Mouse (Mus musculus): Measurements from ENCODE around the gene Prkag2. TPM values are rescaled to one million over a fixed set of nuclear protein-coding genes. Genes with fewer than 3 reads are reported as not detected.

Prkag2 gene
- polyA plus RNA-seq, 1 experiment from 2014 or later, result 4.8 TPM

DNA sequence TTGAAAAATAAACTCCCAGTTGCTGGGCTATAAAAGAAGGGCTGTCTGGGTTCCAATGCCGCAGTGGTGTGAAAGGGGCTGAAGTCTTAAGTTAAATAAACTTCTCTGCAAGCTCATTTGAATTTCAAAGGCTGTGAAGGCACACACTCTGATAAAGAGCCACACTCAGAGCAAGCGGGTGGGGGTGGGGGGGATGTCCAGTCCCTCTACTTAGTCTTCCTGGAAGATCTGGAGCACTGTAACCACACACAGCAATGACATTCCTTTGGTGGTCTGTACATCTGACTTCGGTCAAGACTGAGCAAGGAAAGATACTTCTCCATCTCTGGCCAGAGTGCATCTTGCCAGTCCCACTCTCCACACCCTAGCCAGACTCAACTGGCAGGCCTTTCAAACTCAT, 91.5 kb downstream of the Prkag2 start:
- no peak overlapping the region for H3K9ac ChIP-seq (ENCODE audit: low read depth, low read length)
- 45% methylated on average over 3 of the region's 3 CpGs for WGBS (ENCODE audit: insufficient replicate concordance)
- no peak for ATAC-seq (ENCODE audit: low read depth)
- H3K27ac ChIP-seq (ENCODE audit: low read length), result no peak overlapping the region
- H3K9me3 ChIP-seq (replicated peaks; ENCODE audit: control insufficient read depth, low read length), result no peaks in the 10 kb centered on the region
- no peaks in the 10 kb centered on the region for H3K27me3 ChIP-seq (ENCODE audit: control insufficient read depth, insufficient read depth, low read depth, low read length)
- no peaks in the 10 kb centered on the region for H3K36me3 ChIP-seq (ENCODE audit: control insufficient read depth, insufficient read depth)
- no peak overlapping the region for H3K4me3 ChIP-seq (ENCODE audit: low read depth, low read length)
- H3K4me2 ChIP-seq (ENCODE audit: low read depth, low read length), result no peak overlapping the region
- peaks cover 12% of the 10 kb centered on the region for H3K4me1 ChIP-seq (ENCODE audit: control insufficient read depth, low read depth, low read length)

DNA sequence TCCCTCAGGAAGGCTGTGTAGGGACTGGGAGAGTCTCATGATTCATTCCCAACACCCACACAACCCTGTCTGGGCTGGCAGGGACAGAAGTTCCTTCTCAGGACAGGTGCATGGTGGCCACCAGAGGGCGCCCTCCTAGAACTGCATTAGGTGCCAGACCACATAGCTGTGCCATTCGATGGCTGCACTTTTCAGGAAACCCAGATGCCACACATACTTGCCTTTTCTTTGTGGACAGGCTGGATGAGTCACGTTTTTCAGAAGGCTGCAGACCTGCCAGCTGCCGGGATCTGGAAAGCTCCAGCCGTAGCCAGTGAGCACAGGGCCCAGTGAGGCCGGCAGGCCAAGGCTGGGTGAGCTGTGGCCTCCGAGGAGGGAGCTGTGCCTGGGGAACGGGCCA, 93.6 kb downstream of the Prkag2 start:
- Histone ChIP-seq H3K27ac (ENCODE audit: low read length) (no peak overlapping the region), H3K9me3 (replicated peaks; ENCODE audit: control insufficient read depth, low read length) (no peaks in the 10 kb centered on the region), H3K4me3 (ENCODE audit: low read depth, low read length) (no peak overlapping the region), H3K4me1 (ENCODE audit: control insufficient read depth, low read depth, low read length) (peaks cover 15% of the 10 kb centered on the region), H3K36me3 (ENCODE audit: control insufficient read depth, insufficient read depth) (no peaks in the 10 kb centered on the region), H3K9ac (ENCODE audit: low read depth, low read length) (no peak overlapping the region), H3K4me2 (ENCODE audit: low read depth, low read length) (no peak overlapping the region), H3K27me3 (ENCODE audit: control insufficient read depth, insufficient read depth, low read depth, low read length) (no peaks in the 10 kb centered on the region)
- peak; percentile 14; the same call in 1 of the 2 replicates for ATAC-seq (ENCODE audit: low read depth)
- WGBS (ENCODE audit: insufficient replicate concordance), result 30% methylated on average over 8 of the region's 8 CpGs

- Histone ChIP-seq H3K4me3 (ENCODE audit: low read depth, low read length) (no peak overlapping the region), H3K4me1 (ENCODE audit: control insufficient read depth, low read depth, low read length) (peaks cover 14% of the 10 kb centered on the region), H3K9ac (ENCODE audit: low read depth, low read length) (no peak overlapping the region), H3K27ac (ENCODE audit: low read length) (no peak overlapping the region), H3K4me2 (ENCODE audit: low read depth, low read length) (no peak overlapping the region), H3K27me3 (ENCODE audit: control insufficient read depth, insufficient read depth, low read depth, low read length) (no peaks in the 10 kb centered on the region), H3K36me3 (ENCODE audit: control insufficient read depth, insufficient read depth) (no peaks in the 10 kb centered on the region), H3K9me3 (replicated peaks; ENCODE audit: control insufficient read depth, low read length) (no peaks in the 10 kb centered on the region)
- ATAC-seq (ENCODE audit: low read depth), result peak; percentile 23
- 11% methylated on average over 6 of the region's 6 CpGs for WGBS (ENCODE audit: insufficient replicate concordance)
Observed at GRCm38 (mm10) chr5:25005532-25006129, 94.8 kb downstream of the Prkag2 start.

DNA sequence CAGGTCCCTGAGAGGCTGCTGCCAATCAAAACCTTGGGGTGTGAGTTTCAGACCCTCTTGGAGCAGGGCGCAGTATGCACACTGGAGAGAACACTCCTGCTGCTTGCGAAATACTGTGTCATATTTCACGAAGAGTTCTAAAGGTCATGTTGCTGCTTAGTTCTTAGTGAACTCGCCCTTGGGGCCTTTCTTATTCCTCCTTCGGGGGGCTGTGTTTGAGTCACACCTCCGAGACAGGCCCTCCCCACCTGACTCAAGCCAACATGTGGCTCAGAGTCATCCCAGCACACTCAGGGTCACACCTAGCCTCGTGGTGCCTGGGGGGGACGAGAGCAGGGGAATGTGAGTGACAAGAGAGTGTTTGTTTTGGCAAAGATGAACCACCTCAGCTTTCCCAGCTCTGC, 99.0 kb downstream of the Prkag2 start:
- Histone ChIP-seq H3K4me3 (ENCODE audit: low read depth, low read length) (no peak overlapping the region), H3K36me3 (ENCODE audit: control insufficient read depth, insufficient read depth) (no peaks in the 10 kb centered on the region), H3K9ac (ENCODE audit: low read depth, low read length) (no peak overlapping the region), H3K9me3 (replicated peaks; ENCODE audit: control insufficient read depth, low read length) (no peaks in the 10 kb centered on the region), H3K27me3 (ENCODE audit: control insufficient read depth, insufficient read depth, low read depth, low read length) (no peaks in the 10 kb centered on the region), H3K4me2 (ENCODE audit: low read depth, low read length) (no peak overlapping the region), H3K27ac (ENCODE audit: low read length) (peak overlapping the region; percentile 57), H3K4me1 (ENCODE audit: control insufficient read depth, low read depth, low read length) (peaks cover 14% of the 10 kb centered on the region)
- ATAC-seq (ENCODE audit: low read depth), result peak; percentile 72
- 33% methylated on average over 8 of the region's 8 CpGs for WGBS (ENCODE audit: insufficient replicate concordance)

DNA sequence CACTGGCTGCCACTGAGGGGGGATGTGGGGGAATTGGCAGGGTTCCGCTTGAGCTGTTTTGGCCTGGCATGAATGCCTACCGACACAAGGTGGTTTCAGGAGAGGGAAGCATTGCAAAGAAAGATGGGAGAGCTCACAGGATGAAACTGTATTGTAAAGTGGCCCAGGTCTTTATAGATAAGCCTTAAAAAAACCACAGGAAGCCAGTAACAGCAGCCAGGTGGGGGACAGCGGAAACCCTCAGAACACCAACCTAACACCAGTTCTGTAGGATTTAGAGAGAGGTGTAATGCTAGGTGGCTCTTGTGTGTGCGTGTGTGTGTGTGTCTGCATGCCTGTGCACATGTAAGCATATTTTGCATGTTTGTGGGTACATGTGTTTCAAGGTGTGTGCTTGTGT, 101.1 kb downstream of the Prkag2 start:
- Histone ChIP-seq H3K4me3 (ENCODE audit: low read depth, low read length) (no peak overlapping the region), H3K27me3 (ENCODE audit: control insufficient read depth, insufficient read depth, low read depth, low read length) (no peaks in the 10 kb centered on the region), H3K36me3 (ENCODE audit: control insufficient read depth, insufficient read depth) (no peaks in the 10 kb centered on the region), H3K4me2 (ENCODE audit: low read depth, low read length) (no peak overlapping the region), H3K27ac (ENCODE audit: low read length) (no peak overlapping the region), H3K4me1 (ENCODE audit: control insufficient read depth, low read depth, low read length) (peaks cover 5% of the 10 kb centered on the region), H3K9me3 (replicated peaks; ENCODE audit: control insufficient read depth, low read length) (no peaks in the 10 kb centered on the region), H3K9ac (ENCODE audit: low read depth, low read length) (no peak overlapping the region)
- WGBS (ENCODE audit: insufficient replicate concordance), result 47% methylated on average over 4 of the region's 4 CpGs
- no peak for ATAC-seq (ENCODE audit: low read depth)

- WGBS (ENCODE audit: insufficient replicate concordance), result 57% methylated on average over 13 of the region's 13 CpGs
- H3K9me3 ChIP-seq (replicated peaks; ENCODE audit: control insufficient read depth, low read length), result no peaks in the 10 kb centered on the region
- no peaks in the 10 kb centered on the region for H3K4me1 ChIP-seq (ENCODE audit: control insufficient read depth, low read depth, low read length)
- no peak for ATAC-seq (ENCODE audit: low read depth)
- no peak overlapping the region for H3K4me3 ChIP-seq (ENCODE audit: low read depth, low read length)
- no peaks in the 10 kb centered on the region for H3K36me3 ChIP-seq (ENCODE audit: control insufficient read depth, insufficient read depth)
- no peak overlapping the region for H3K9ac ChIP-seq (ENCODE audit: low read depth, low read length)
- H3K27ac ChIP-seq (ENCODE audit: low read length), result no peak overlapping the region
- H3K27me3 ChIP-seq (ENCODE audit: control insufficient read depth, insufficient read depth, low read depth, low read length), result no peaks in the 10 kb centered on the region
- no peak overlapping the region for H3K4me2 ChIP-seq (ENCODE audit: low read depth, low read length)
Observed at GRCm38 (mm10) chr5:24995576-24996100, 104.8 kb downstream of the Prkag2 start.

DNA sequence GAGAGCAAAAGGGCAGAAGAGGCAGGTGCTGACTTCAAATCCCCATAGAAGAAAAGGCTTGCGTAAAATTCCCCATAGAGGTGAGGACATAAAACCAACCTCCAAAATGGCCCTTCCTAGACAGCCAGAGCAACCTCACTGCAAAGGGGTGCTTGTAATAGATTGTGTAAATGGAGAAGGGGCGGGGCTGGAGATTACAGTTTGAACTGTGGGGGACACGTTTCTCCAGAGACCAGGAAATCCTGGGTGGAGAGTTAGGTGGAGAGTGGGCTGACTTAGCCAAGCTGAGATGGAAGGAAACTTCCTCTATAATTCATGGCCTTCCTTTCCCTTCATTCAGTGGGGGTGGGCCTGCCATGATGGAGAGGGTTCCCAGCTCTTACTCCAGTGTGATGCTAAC, 107.3 kb downstream of the Prkag2 start:
- Histone ChIP-seq H3K27me3 (ENCODE audit: control insufficient read depth, insufficient read depth, low read depth, low read length) (no peaks in the 10 kb centered on the region), H3K4me2 (ENCODE audit: low read depth, low read length) (no peak overlapping the region), H3K4me3 (ENCODE audit: low read depth, low read length) (no peak overlapping the region), H3K9me3 (replicated peaks; ENCODE audit: control insufficient read depth, low read length) (no peaks in the 10 kb centered on the region), H3K9ac (ENCODE audit: low read depth, low read length) (no peak overlapping the region), H3K36me3 (ENCODE audit: control insufficient read depth, insufficient read depth) (no peaks in the 10 kb centered on the region), H3K27ac (ENCODE audit: low read length) (no peak overlapping the region), H3K4me1 (ENCODE audit: control insufficient read depth, low read depth, low read length) (no peaks in the 10 kb centered on the region)
- 37% methylated on average over 3 of the region's 3 CpGs for WGBS (ENCODE audit: insufficient replicate concordance)
- ATAC-seq (ENCODE audit: low read depth), result no peak

DNA sequence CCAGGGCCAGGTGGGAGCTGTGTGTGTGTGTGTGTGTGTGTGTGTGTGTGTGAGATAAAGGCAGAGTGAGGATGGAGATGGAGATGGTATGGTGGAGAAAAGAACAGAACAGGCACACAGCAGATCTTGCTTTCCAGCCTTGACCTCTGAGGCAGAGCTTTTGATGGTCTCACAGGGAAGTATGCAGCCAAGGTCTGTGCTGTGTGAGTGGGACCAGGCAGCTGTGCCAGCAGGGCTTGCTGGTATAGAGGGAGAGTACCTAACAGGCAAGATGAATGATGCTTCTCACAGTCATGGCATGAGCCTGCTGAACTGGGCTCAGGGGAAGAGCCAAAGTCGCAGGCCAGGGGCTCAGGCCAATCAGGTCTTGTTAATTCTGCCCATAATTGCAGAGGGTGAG, 108.9 kb downstream of the Prkag2 start:
- Histone ChIP-seq H3K27me3 (ENCODE audit: control insufficient read depth, insufficient read depth, low read depth, low read length) (no peaks in the 10 kb centered on the region), H3K27ac (ENCODE audit: low read length) (no peak overlapping the region), H3K9ac (ENCODE audit: low read depth, low read length) (no peak overlapping the region), H3K36me3 (ENCODE audit: control insufficient read depth, insufficient read depth) (no peaks in the 10 kb centered on the region), H3K4me2 (ENCODE audit: low read depth, low read length) (no peak overlapping the region), H3K9me3 (replicated peaks; ENCODE audit: control insufficient read depth, low read length) (no peaks in the 10 kb centered on the region), H3K4me3 (ENCODE audit: low read depth, low read length) (no peak overlapping the region), H3K4me1 (ENCODE audit: control insufficient read depth, low read depth, low read length) (no peaks in the 10 kb centered on the region)
- WGBS (ENCODE audit: insufficient replicate concordance), result 67% methylated on average over 1 of the region's 1 CpGs
- no peak for ATAC-seq (ENCODE audit: low read depth)

DNA sequence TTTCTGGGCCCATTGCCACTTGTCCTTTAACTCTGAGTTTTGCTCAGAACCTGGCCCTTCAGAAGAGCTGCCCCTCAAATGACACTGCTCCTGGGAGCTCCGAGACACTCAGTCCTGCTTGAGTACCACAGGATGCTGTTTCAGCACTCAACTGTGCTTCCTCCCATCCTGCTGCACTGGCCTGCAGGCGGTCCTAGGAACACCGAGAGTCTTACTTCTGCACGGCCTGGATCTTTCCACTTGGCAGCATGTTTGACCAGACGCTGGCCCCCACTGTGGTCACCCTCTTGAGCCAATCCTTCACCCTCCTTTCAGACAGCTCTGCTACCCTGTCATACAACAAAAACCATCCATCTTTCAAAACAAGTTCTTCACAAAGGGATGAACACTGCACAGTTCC, 110.0 kb downstream of the Prkag2 start:
- H3K9me3 ChIP-seq (replicated peaks; ENCODE audit: control insufficient read depth, low read length), result no peaks in the 10 kb centered on the region
- H3K4me3 ChIP-seq (ENCODE audit: low read depth, low read length), result no peak overlapping the region
- H3K4me2 ChIP-seq (ENCODE audit: low read depth, low read length), result no peak overlapping the region
- no peak overlapping the region for H3K9ac ChIP-seq (ENCODE audit: low read depth, low read length)
- H3K27ac ChIP-seq (ENCODE audit: low read length), result no peak overlapping the region
- H3K36me3 ChIP-seq (ENCODE audit: control insufficient read depth, insufficient read depth), result no peaks in the 10 kb centered on the region
- no peaks in the 10 kb centered on the region for H3K27me3 ChIP-seq (ENCODE audit: control insufficient read depth, insufficient read depth, low read depth, low read length)
- WGBS (ENCODE audit: insufficient replicate concordance), result 37% methylated on average over 5 of the region's 5 CpGs
- ATAC-seq (ENCODE audit: low read depth), result no peak
- H3K4me1 ChIP-seq (ENCODE audit: control insufficient read depth, low read depth, low read length), result no peaks in the 10 kb centered on the region

Measured in liver, embryonic 16.5 days (tissue).